Comparison of ENCODE assay signal across 34 mouse cellular contexts in genomic region chr13:67572591-67573189, GRCm38 (mm10). TPM values are rescaled to one million over a fixed set of nuclear protein-coding genes. Genes with fewer than 3 reads are reported as not detected.
A peak's percentile ranks its signal among the peaks of the same experiment; 100 is the strongest.
DNase-seq lines count a peak whose midpoint lies in the region; ATAC-seq and TF ChIP-seq lines count a peak whose summit lies in the region.
"Had no signal": no experiment of that assay in that cellular context is flagged by ENCODE, and none has a peak within 500 bp of the region (broad histone marks: within the 10 kb centered on the region; RNA-seq: fewer than 3 reads in every experiment).

No protein-coding gene starts in this region.

- H3K79me2 ChIP-seq in C2C12 (ENCODE audit: control insufficient read depth, insufficient read depth): no peaks in the 10 kb centered on the region

- H3K27me3 ChIP-seq in C2C12 (ENCODE audit: control insufficient read depth, insufficient read depth, insufficient read length): no peaks in the 10 kb centered on the region
- H3K27me3 ChIP-seq: CH12.LX; embryonic facial prominence, embryonic 13.5 days; forebrain, embryonic 13.5 days; hindbrain, embryonic 13.5 days; intestine, embryonic 15.5 days had no signal

- no peak for ATAC-seq in erythroblast, adult 5-6 weeks (replicated peaks; ENCODE audit: low FRiP score, poor library complexity, severe bottlenecking)
- ATAC-seq: forebrain, embryonic 13.5 days; forebrain, embryonic 16.5 days; hindbrain, embryonic 16.5 days; intestine, embryonic 15.5 days had no signal

- H3K4me3 ChIP-seq in C2C12 (ENCODE audit: insufficient read depth, poor library complexity, severe bottlenecking): no peak overlapping the region
- H3K4me3 ChIP-seq: embryonic facial prominence, embryonic 10.5 days; embryonic facial prominence, embryonic 13.5 days; forebrain, embryonic 10.5 days; forebrain, embryonic 13.5 days; hindbrain, embryonic 10.5 days; hindbrain, embryonic 13.5 days; intestine, embryonic 15.5 days had no signal

- H3K79me3 ChIP-seq in C2C12 (ENCODE audit: low read depth): no peaks in the 10 kb centered on the region

- no peaks in the 10 kb centered on the region for H3K36me3 ChIP-seq in C2C12 (ENCODE audit: control insufficient read depth, insufficient read depth)
- H3K36me3 ChIP-seq: embryonic facial prominence, embryonic 10.5 days; embryonic facial prominence, embryonic 13.5 days; forebrain, embryonic 10.5 days; hindbrain, embryonic 10.5 days; hindbrain, embryonic 13.5 days; intestine, embryonic 15.5 days had no signal

- TF ChIP-seq CTCF in C2C12 (IDR thresholded peaks at IDR 0.05; ENCODE audit: control insufficient read depth, insufficient read depth, insufficient read length): no peak

- H3ac ChIP-seq in C2C12 (ENCODE audit: control insufficient read depth, insufficient read length, low read depth): no peak overlapping the region

- peak; percentile 35 for DNase-seq in 3134 (ENCODE audit: extremely low read depth, insufficient read length, low spot score)
- DNase-seq in Muller cell, postnatal 12 days (ENCODE audit: inconsistent ontology term): peak; percentile 88
- DNase-seq in WW6 (ENCODE audit: low read depth, low spot score): peak; percentile 22
- DNase-seq in cerebellum, postnatal 4 days (ENCODE audit: low spot score in 2 of 2): no peak
- no peak for DNase-seq in layer of hippocampus, postnatal 14 days (ENCODE audit: low spot score in 2 of 2)
- DNase-seq: adrenal gland, adult 8-10 months; adrenal gland, postnatal 25 days; cerebellum, adult 11-12 months; cerebellum, adult 9-10 months; cerebellum, postnatal 25 days; embryo, embryonic 11 days; gastrocnemius, postnatal 10 days; gastrocnemius, postnatal 36 days; kidney, adult 18-20 months; kidney, adult 9 months had no signal

TF ChIP-seq in C2C12, 6 proteins besides CTCF, POLR2A, EP300 and RAD21:
- no peak for TF ChIP-seq CEBPB (IDR thresholded peaks at IDR 0.05; ENCODE audit: low read depth)
- TF ChIP-seq USF1 (IDR thresholded peaks at IDR 0.05; ENCODE audit: low read depth): peak; percentile 2
- TF ChIP-seq MYOD1 (IDR thresholded peaks at IDR 0.05; ENCODE audit: control insufficient read depth, insufficient read length, low read depth): peak; percentile 10

RNA-seq across cellular contexts. Expression of gene Zfp748, which starts 19.1 kb away (rescaled TPM):
- polyA plus RNA-seq in C2C12 (2012; fragmentation: generic; extraction: Trizol): 1.1 TPM
- total RNA-seq in layer of hippocampus, postnatal 14 days (2021): 1 to 10 TPM; 8.8 TPM
- 3.3 and 6.7 TPM in 2 replicates for total RNA-seq in erythroblast, adult 5-6 weeks (2015; ENCODE audit: low replicate concordance)
- 2.9 and 4.6 TPM in 2 replicates for total RNA-seq in erythroblast, adult 5-6 weeks (2017; ENCODE audit: low replicate concordance)

RNA-seq across cellular contexts. Expression of gene Zfp729b, which starts 36.8 kb away (rescaled TPM):
- polyA plus RNA-seq in C2C12 (2012; fragmentation: generic; extraction: Trizol): 0.94 TPM
- total RNA-seq in layer of hippocampus, postnatal 14 days (2021): 1 to 10 TPM; 7.7 to 8.8 TPM
- total RNA-seq in erythroblast, adult 5-6 weeks (2015; ENCODE audit: low replicate concordance): 1.9 and 5.2 TPM in 2 replicates
- total RNA-seq in erythroblast, adult 5-6 weeks (2017; ENCODE audit: low replicate concordance): 2.4 and 4.6 TPM in 2 replicates

RNA-seq across cellular contexts. Expression of gene Zfp87, which starts 46.7 kb away (rescaled TPM):
- 13.1 TPM for polyA plus RNA-seq in C2C12 (2012; fragmentation: generic; extraction: Trizol)
- total RNA-seq in layer of hippocampus, postnatal 14 days (2021): 10 to 100 TPM; 22.3 to 23.4 TPM
- total RNA-seq in erythroblast, adult 5-6 weeks (2015; ENCODE audit: low replicate concordance): 5.8 and 7.1 TPM in 2 replicates
- 10.6 and 23.1 TPM in 2 replicates for total RNA-seq in erythroblast, adult 5-6 weeks (2017; ENCODE audit: low replicate concordance)

RNA-seq across cellular contexts. Expression of gene Gm26965, which starts 46.7 kb away (rescaled TPM):
- polyA plus RNA-seq in C2C12 (2012; fragmentation: generic; extraction: Trizol): not detected
- total RNA-seq in layer of hippocampus, postnatal 14 days (2021): not detected
- total RNA-seq in erythroblast, adult 5-6 weeks (2015; ENCODE audit: low replicate concordance): not detected in 2 replicates
- total RNA-seq in erythroblast, adult 5-6 weeks (2017; ENCODE audit: low replicate concordance): not detected in 2 replicates
- total RNA-seq: adrenal gland, postnatal 25 days; gastrocnemius, adult 18-20 months; gastrocnemius, postnatal 10 days; gastrocnemius, postnatal 36 days; granulocyte monocyte progenitor cell, adult 5-6 weeks; heart, postnatal 25 days had no signal
- polyA plus RNA-seq: brain, embryonic 14.5 days; embryonic facial prominence, embryonic 10.5 days; embryonic facial prominence, embryonic 13.5 days; forebrain, embryonic 10.5 days; forebrain, embryonic 13.5 days; forebrain, embryonic 16.5 days; heart, embryonic 11.5 days; heart, embryonic 14.5 days; heart, postnatal 0 days; hindbrain, embryonic 10.5 days; hindbrain, embryonic 13.5 days; intestine, embryonic 15.5 days had no signal

Comparison
In these comparisons a context has a peak if more than half of its experiments do, and no peak if none do; other contexts are left out.
1. DNase-seq: peak in 3134 (single experiment), Muller cell, postnatal 12 days (single experiment) and WW6 (single experiment); none in cerebellum, postnatal 4 days (0 of 2) and layer of hippocampus, postnatal 14 days (0 of 2).